Mouse (Mus musculus): ENCODE measurements around the gene Pno1. TPM values are rescaled to one million over a fixed set of nuclear protein-coding genes. Genes with fewer than 3 reads are reported as not detected.

The Pno1 gene
- 10 to 100 TPM; 28.9 to 33.4 TPM for total RNA-seq (2023)

GRCm38 (mm10) chr11:17211258-17212140 lies at the start of gene Pno1:
Gene Pno1 (minus strand): TSS chr11:17211568.

GRCm38 (mm10) chr11:17257443-17257842 lies 46.1 kb upstream of the Pno1 start, which contains the start of gene C1d:
Gene C1d (plus strand): TSS chr11:17257579.

DNA sequence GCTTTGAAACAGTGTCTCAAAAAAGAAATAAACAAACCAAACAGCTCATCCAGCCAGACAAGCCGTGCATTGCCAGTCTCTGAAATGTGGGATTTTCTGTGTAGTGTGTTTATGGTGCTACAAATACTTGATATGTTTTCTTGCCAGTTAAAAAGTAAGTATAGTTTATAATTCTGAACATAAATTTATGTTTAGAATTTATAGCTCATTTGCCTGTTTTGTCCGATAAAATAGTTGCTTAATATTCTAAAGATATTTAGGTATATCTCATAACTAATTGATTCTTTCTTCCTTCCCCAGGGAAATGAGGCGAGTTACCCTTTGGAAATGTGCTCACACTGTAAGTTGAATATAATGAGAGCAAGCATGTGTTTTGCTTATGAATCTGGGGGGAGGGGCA lies 29.6 kb downstream of the Pno1 start, which contains the start of gene Wdr92:
Gene Wdr92, plus strand, starts transcription at position 301 of the 400 bp plus-strand sequence.

DNA sequence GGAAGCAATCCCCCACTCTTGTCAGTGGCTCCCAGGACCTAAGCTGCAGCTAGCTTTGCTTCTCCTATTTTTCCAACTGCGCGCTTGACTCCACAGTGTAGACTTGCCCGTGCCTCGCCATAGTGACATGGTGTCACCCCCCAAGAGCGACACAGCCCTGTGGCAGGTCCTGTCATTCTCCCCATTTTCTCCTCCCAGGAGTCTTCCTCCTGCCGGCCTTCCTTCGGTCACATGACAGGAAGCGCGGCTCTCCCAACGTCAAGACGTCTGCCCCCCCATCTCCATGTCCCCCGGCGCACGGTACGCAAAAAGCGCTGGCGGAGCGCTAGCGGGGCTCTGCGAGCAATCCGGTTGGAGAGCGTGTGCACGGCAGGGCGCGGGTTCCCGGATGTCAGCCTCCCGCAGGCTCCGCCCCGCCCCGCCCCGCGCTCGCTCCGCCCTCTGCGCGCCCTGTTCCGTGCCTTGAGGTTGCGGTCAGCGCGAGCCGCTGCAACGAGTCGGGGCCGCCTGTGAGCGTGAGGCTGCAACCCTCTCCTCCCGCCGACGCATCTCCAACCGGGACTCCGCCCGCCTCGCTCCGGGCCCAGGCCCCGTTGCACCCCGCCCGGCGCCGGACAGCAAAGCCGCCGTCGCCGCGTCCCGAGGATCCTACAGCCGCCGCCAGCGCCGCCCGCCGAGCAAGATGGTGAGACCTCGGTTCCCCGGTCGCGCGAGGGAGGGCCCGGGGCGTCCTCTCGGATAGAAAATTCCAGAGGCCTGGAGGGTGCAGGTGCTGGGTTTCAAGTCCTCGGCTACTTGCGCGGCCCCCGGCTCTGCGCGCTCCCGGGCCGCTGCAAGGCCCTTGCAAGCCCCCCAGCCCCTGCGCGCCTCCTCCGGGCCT lies 52.3 kb downstream of the Pno1 start, which contains the start of gene Ppp3r1:
Gene Ppp3r1, plus strand, starts transcription at position 406 of the 880 bp plus-strand sequence.

Other genes with a start within 250 kb of the Pno1 start
- 10 to 100 TPM; 10.2 to 14.9 TPM for gene Cnrip1, start 160.0 kb downstream of the Pno1 start, total RNA-seq (2023)
- gene Plek, start 159.2 kb downstream of the Pno1 start, total RNA-seq (2023): 1 to 10 TPM; 6.0 to 8.8 TPM
- 10 to 100 TPM; 79.8 to 82.2 TPM for gene Ppp3r1, start 52.3 kb downstream of the Pno1 start, total RNA-seq (2023)
- gene Wdr92, start 29.5 kb downstream of the Pno1 start, total RNA-seq (2023): 1 to 10 TPM; 9.6 to 10.0 TPM
- gene C1d, start 46.0 kb upstream of the Pno1 start, total RNA-seq (2023): 10 to 100 TPM; 39.7 to 53.6 TPM